Mouse (Mus musculus) brown adipose tissue, adult 24 weeks (tissue): ENCODE results near the gene Sgtb. TPM values are rescaled to one million over a fixed set of nuclear protein-coding genes. Genes with fewer than 3 reads are reported as not detected.

Experiments
- H3K27ac ChIP-seq: fragments of 200-500 bp; replicated peaks from 2 replicates; pipeline ENCODE4 v1.5.1; 2012; ENCODE audit warnings: low read depth, mild to moderate bottlenecking, low read length
- H3K4me1 ChIP-seq: fragments of 200-500 bp; 2 replicates; pipeline ENCODE4 v1.6.1; 2012; ENCODE audit warnings: low read length, mixed read lengths; ENCODE audit not compliant: control insufficient read depth, insufficient read depth, insufficient read length
- H3K4me3 ChIP-seq: fragments of 200-500 bp; 2 replicates; pipeline ENCODE4 v1.5.1; 2012; ENCODE audit warnings: low read depth, mild to moderate bottlenecking, low read length, moderate library complexity; ENCODE audit not compliant: insufficient read depth
- polyA plus RNA-seq: library from polyadenylated mRNA; stranded (reverse); fragments of >200 nt; gene quantifications from 2 replicates; pipeline ENCODE4 v1.2.4, GENCODE M21; 2012; ENCODE audit not compliant: missing spikeins, insufficient read depth, insufficient read length

The Sgtb gene
- polyA plus RNA-seq, 1 experiment: 4.2 TPM

- Histone ChIP-seq H3K4me3 (no peak overlapping the region), H3K27ac (no peak overlapping the region), H3K4me1 (no peaks in the 10 kb centered on the region)
These were observed 77.8 kb downstream of the Sgtb start for GRCm38 (mm10) chr13:104187357-104187756.

Other genes with a start within 250 kb of the Sgtb start
- gene Erbin, start 189.2 kb upstream of the Sgtb start, polyA plus RNA-seq: 19.1 and 23.2 TPM in 2 replicates
- gene Nln, start 127 bp upstream of the Sgtb start, polyA plus RNA-seq: 18.0 and 20.0 TPM in 2 replicates
- gene Trappc13, start 68.7 kb downstream of the Sgtb start, polyA plus RNA-seq: 34.1 and 40.2 TPM in 2 replicates
- gene Trim23, start 69.1 kb downstream of the Sgtb start, polyA plus RNA-seq: 10.4 and 11.1 TPM in 2 replicates
- gene Cenpk, start 118.9 kb downstream of the Sgtb start, polyA plus RNA-seq: 1.3 TPM in 1 of 2 replicates, not detected in the other
- gene Ppwd1, start 119.1 kb downstream of the Sgtb start, polyA plus RNA-seq: 11.2 and 11.9 TPM in 2 replicates
- 0.17 and 1.5 TPM in 2 replicates for gene Adamts6, start 178.1 kb downstream of the Sgtb start, polyA plus RNA-seq